Mouse (Mus musculus): ENCODE data around the gene Cdipt. TPM values are rescaled to one million over a fixed set of nuclear protein-coding genes. Genes with fewer than 3 reads are reported as not detected.

Gene Cdipt
- total and polyA plus RNA-seq, 3 experiments = 98.4 to 151 TPM; not detected in 1

- TF ChIP-seq POLR2AphosphoS2 (IDR thresholded peaks at IDR 0.05; ENCODE audit: low read length) (peak; percentile 90), POLR2A (IDR thresholded peaks at IDR 0.05; ENCODE audit: control insufficient read depth in 1 of 2, insufficient read depth in 1 of 2, low read depth in 1 of 2, low read length in 2 of 2, poor library complexity in 1 of 2) (peak; percentile 25 to 55; a peak in 2 of 4 replicates), MXI1 (IDR thresholded peaks at IDR 0.05; ENCODE audit: low read depth, low read length) (no peak), POLR2AphosphoS5 (IDR thresholded peaks at IDR 0.05; ENCODE audit: borderline replicate concordance, low read depth, low read length) (peak; percentile 67; the same call in 1 of the 2 replicates), ZMIZ1 (IDR thresholded peaks at IDR 0.05; ENCODE audit: low read depth, low read length) (0 out of 2 replicates have a peak, but pooled peaks have one; percentile 25)
- no peak overlapping the region for H3K27ac ChIP-seq (ENCODE audit: control insufficient read depth, low read depth, low read length)
- peak overlapping the region; percentile 97; the same call in 1 of the 2 replicates for H3K9ac ChIP-seq (ENCODE audit: control insufficient read depth, low read depth, low read length, poor library complexity, severe bottlenecking)
- no peak overlapping the region for H3K4me3 ChIP-seq (ENCODE audit: control insufficient read depth in 1 of 2, insufficient read depth in 1 of 2, low read depth in 2 of 2, low read length in 2 of 2)
- peak; percentile 44 for DNase-seq (ENCODE audit: low read depth, low spot score)
- H3K36me3 ChIP-seq (ENCODE audit: control insufficient read depth in 1 of 2, insufficient read depth in 2 of 2, low read length in 2 of 2) = peaks cover 0 to 22% of the 10 kb centered on the region in 2 experiments; a peak in 3 of 4 replicates
- H3K27me3 ChIP-seq (ENCODE audit: control insufficient read depth in 1 of 2, insufficient read depth in 2 of 2, low read length in 2 of 2) = no peaks in the 10 kb centered on the region
- peaks cover 0 to 17% of the 10 kb centered on the region in 2 experiments; a peak in 2 of 4 replicates for H3K4me1 ChIP-seq (ENCODE audit: control insufficient read depth in 1 of 2, insufficient read depth in 2 of 2, low read length in 2 of 2)
- H3K9me3 ChIP-seq (replicated peaks; ENCODE audit: insufficient read depth, low read length) = no peaks in the 10 kb centered on the region
- peaks cover 43% of the 10 kb centered on the region for H3K79me2 ChIP-seq (ENCODE audit: control insufficient read depth, insufficient read depth, low read length, poor library complexity)
These were observed 46.1 kb downstream of the Cdipt start for GRCm38 (mm10) chr7:127021563-127022527.

GRCm38 (mm10) chr7:127022528-127023271 lies 47.0 kb downstream of the Cdipt start:
- Histone ChIP-seq H3K4me1 (ENCODE audit: control insufficient read depth in 1 of 2, insufficient read depth in 2 of 2, low read length in 2 of 2) (peaks cover 0 to 20% of the 10 kb centered on the region in 2 experiments; a peak in 2 of 4 replicates), H3K27me3 (ENCODE audit: control insufficient read depth in 1 of 2, insufficient read depth in 2 of 2, low read length in 2 of 2) (no peaks in the 10 kb centered on the region), H3K9ac (ENCODE audit: control insufficient read depth, low read depth, low read length, poor library complexity, severe bottlenecking) (peak overlapping the region; percentile 97), H3K27ac (ENCODE audit: control insufficient read depth, low read depth, low read length) (0 out of 2 replicates have a peak overlapping the region, but pooled peaks have one; percentile 15), H3K79me2 (ENCODE audit: control insufficient read depth, insufficient read depth, low read length, poor library complexity) (peaks cover 41% of the 10 kb centered on the region), H3K4me3 (ENCODE audit: control insufficient read depth in 1 of 2, insufficient read depth in 1 of 2, low read depth in 2 of 2, low read length in 2 of 2) (0 out of 4 replicates have a peak overlapping the region, but pooled peaks of 1 of the 2 experiments have one; percentile 86), H3K36me3 (ENCODE audit: control insufficient read depth in 1 of 2, insufficient read depth in 2 of 2, low read length in 2 of 2) (peaks cover 0 to 18% of the 10 kb centered on the region in 2 experiments; a peak in 3 of 4 replicates), H3K9me3 (replicated peaks; ENCODE audit: insufficient read depth, low read length) (no peaks in the 10 kb centered on the region)
- DNase-seq (ENCODE audit: low read depth, low spot score) = no peak
- no peak for TF ChIP-seq SMC3 (IDR thresholded peaks at IDR 0.05; ENCODE audit: low read depth, low read length)
- no peak for TF ChIP-seq MEF2A (IDR thresholded peaks at IDR 0.05; ENCODE audit: extremely low read depth, insufficient replicate concordance, low read depth, low read length, poor library complexity, severe bottlenecking)
- TF ChIP-seq KAT2A (conservative IDR thresholded peaks at IDR 0.05; ENCODE audit: low read depth, low read length) = no peak
- TF ChIP-seq TAL1 (IDR thresholded peaks at IDR 0.05; ENCODE audit: low read length) = no peak
- TF ChIP-seq CTCF (IDR thresholded peaks at IDR 0.05 in 2 of 3, conservative IDR thresholded peaks at IDR 0.05 in 1 of 3; ENCODE audit: control insufficient read depth in 1 of 3, insufficient read depth in 1 of 3, low read depth in 2 of 3, low read length in 3 of 3, poor library complexity in 1 of 3, severe bottlenecking in 1 of 3) = no peak
- TF ChIP-seq SIN3A (IDR thresholded peaks at IDR 0.05; ENCODE audit: low read length) = no peak
- TF ChIP-seq E2F4 (IDR thresholded peaks at IDR 0.05; ENCODE audit: borderline replicate concordance, low read depth, low read length) = no peak
- no peak for TF ChIP-seq NELFE (IDR thresholded peaks at IDR 0.05; ENCODE audit: low read depth, low read length)
- TF ChIP-seq ZNF384 (IDR thresholded peaks at IDR 0.05; ENCODE audit: low read depth, low read length) = no peak
- TF ChIP-seq POLR2AphosphoS5 (IDR thresholded peaks at IDR 0.05; ENCODE audit: borderline replicate concordance, low read depth, low read length) = no peak
- TF ChIP-seq JUND (IDR thresholded peaks at IDR 0.05; ENCODE audit: low read depth, low read length) = no peak
- no peak for TF ChIP-seq EP300 (IDR thresholded peaks at IDR 0.05; ENCODE audit: low read depth in 1 of 2, low read length in 2 of 2)
- no peak for TF ChIP-seq NRF1 (IDR thresholded peaks at IDR 0.05; ENCODE audit: insufficient read depth, low read depth, low read length, poor library complexity, severe bottlenecking)
- no peak for TF ChIP-seq MAX (IDR thresholded peaks at IDR 0.05; ENCODE audit: low read length)
- no peak for TF ChIP-seq GABPA (IDR thresholded peaks at IDR 0.05; ENCODE audit: low read depth, low read length)
- TF ChIP-seq ZC3H11A (IDR thresholded peaks at IDR 0.05; ENCODE audit: low read depth, low read length) = no peak
- TF ChIP-seq RCOR1 (IDR thresholded peaks at IDR 0.05; ENCODE audit: low read depth, low read length) = no peak
- no peak; a peak in 1 of 4 replicates for TF ChIP-seq POLR2A (IDR thresholded peaks at IDR 0.05; ENCODE audit: control insufficient read depth in 1 of 2, insufficient read depth in 1 of 2, low read depth in 1 of 2, low read length in 2 of 2, poor library complexity in 1 of 2)
- TF ChIP-seq MYB (IDR thresholded peaks at IDR 0.05; ENCODE audit: low read depth, low read length) = no peak
